Mouse (Mus musculus) forebrain, embryonic 16.5 days (tissue): ENCODE data around the gene Pgm2. TPM values are rescaled to one million over a fixed set of nuclear protein-coding genes. Genes with fewer than 3 reads are reported as not detected.

Experiments used
- ATAC-seq: fragments of 200-750 bp; cut with Nextera tagmentation; 2 replicates; pipeline ENCODE4 v1.8.0; 2017; ENCODE audit warnings: mild to moderate bottlenecking, moderate library complexity
- H3K27ac ChIP-seq: fragments of 300-500 bp; sonication (generic); 2 replicates; pipeline ENCODE4 v1.5.1; 2014; ENCODE audit warnings: low read length, control low read depth
- H3K27me3 ChIP-seq: fragments of 300-500 bp; sonication (generic); replicated peaks from 2 replicates; pipeline ENCODE4 v1.6.1; 2014; ENCODE audit warnings: low read length; ENCODE audit not compliant: control insufficient read depth, insufficient read depth
- H3K36me3 ChIP-seq: fragments of 300-500 bp; sonication (generic); 2 replicates; pipeline ENCODE4 v1.6.1; 2014; ENCODE audit not compliant: control insufficient read depth, insufficient read depth
- H3K4me1 ChIP-seq: fragments of 300-500 bp; sonication (generic); replicated peaks from 2 replicates; pipeline ENCODE4 v1.6.1; 2014; ENCODE audit warnings: low read length; ENCODE audit not compliant: control insufficient read depth, insufficient read depth
- H3K4me2 ChIP-seq: fragments of 300-500 bp; sonication (generic); 2 replicates; pipeline ENCODE4 v1.6.1; 2014; ENCODE audit warnings: mild to moderate bottlenecking, low read length, control low read depth
- H3K4me3 ChIP-seq: fragments of 300-500 bp; sonication (generic); replicated peaks from 2 replicates; pipeline ENCODE4 v1.5.1; 2014; ENCODE audit warnings: mild to moderate bottlenecking, low read length, control low read depth
- H3K9ac ChIP-seq: fragments of 300-500 bp; sonication (generic); replicated peaks from 2 replicates; pipeline ENCODE4 v1.6.1; 2014; ENCODE audit warnings: low read depth, low read length, control low read depth
- H3K9me3 ChIP-seq: fragments of 300-500 bp; sonication (generic); 2 replicates; pipeline ENCODE4 v1.6.1; 2016; ENCODE audit warnings: low read length; ENCODE audit not compliant: control insufficient read depth
- WGBS: fragments of 180-500 bp; shearing (Covaris S2); extraction: QIAGEN DNeasy Blood & Tissue Kit; methylation state at CpG from one replicate; pipeline ENCODE4 v1.1.7; 2014; 5-methylcytosine and 5-hydroxymethylcytosine counted together
- polyA plus RNA-seq: library from polyadenylated mRNA; unstranded; fragments of >200 nt; fragmentation: Nextera tagmentation; extraction: Ambion mirVana; gene quantifications from 2 replicates; pipeline ENCODE4 v1.2.1, GENCODE M21; 2015

The Pgm2 gene
- polyA plus RNA-seq, 1 experiment from 2014 or later = 23.6 TPM

DNA sequence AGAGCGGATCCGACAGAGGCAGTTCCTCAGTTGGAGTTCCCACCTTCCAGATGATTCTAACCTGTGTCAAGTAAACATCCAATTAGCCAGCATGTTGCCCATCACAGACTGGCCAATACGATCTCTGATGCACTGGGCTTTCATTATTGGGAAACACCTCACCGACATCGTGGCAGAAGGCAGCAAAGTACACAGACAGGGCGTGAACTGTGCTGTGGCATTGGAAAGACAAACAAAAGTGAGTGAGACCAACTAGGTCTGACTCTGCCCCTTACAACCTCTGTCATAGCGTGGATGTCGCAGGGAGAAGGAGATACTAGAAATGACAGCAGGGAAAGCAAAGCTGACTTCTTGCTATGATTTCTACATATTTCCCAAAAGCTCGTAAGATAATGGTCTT lies 4.0 kb upstream of the Pgm2 start:
- no peaks in the 10 kb centered on the region for H3K9me3 ChIP-seq
- H3K36me3 ChIP-seq = no peaks in the 10 kb centered on the region
- H3K27me3 ChIP-seq = no peaks in the 10 kb centered on the region
- 79% methylated on average over 9 of the region's 9 CpGs for WGBS
- no peak overlapping the region for H3K9ac ChIP-seq
- no peak overlapping the region for H3K4me2 ChIP-seq
- H3K27ac ChIP-seq = no peak overlapping the region
- no peak for ATAC-seq
- peaks cover 1% of the 10 kb centered on the region for H3K4me1 ChIP-seq
- no peak overlapping the region for H3K4me3 ChIP-seq

- Histone ChIP-seq H3K4me3 (peak overlapping the region; percentile 83), H3K4me2 (peak overlapping the region; percentile 75), H3K4me1 (peaks cover 12% of the 10 kb centered on the region), H3K27me3 (no peaks in the 10 kb centered on the region), H3K36me3 (peaks cover 6% of the 10 kb centered on the region), H3K9ac (peak overlapping the region; percentile 87), H3K9me3 (no peaks in the 10 kb centered on the region), H3K27ac (no peak overlapping the region; the same call in 1 of the 2 replicates)
- no peak for ATAC-seq
- WGBS = 2% methylated on average over 15 of the region's 15 CpGs
Observed at GRCm38 (mm10) chr5:64093349-64093871, 660 bp downstream of the Pgm2 start.

DNA sequence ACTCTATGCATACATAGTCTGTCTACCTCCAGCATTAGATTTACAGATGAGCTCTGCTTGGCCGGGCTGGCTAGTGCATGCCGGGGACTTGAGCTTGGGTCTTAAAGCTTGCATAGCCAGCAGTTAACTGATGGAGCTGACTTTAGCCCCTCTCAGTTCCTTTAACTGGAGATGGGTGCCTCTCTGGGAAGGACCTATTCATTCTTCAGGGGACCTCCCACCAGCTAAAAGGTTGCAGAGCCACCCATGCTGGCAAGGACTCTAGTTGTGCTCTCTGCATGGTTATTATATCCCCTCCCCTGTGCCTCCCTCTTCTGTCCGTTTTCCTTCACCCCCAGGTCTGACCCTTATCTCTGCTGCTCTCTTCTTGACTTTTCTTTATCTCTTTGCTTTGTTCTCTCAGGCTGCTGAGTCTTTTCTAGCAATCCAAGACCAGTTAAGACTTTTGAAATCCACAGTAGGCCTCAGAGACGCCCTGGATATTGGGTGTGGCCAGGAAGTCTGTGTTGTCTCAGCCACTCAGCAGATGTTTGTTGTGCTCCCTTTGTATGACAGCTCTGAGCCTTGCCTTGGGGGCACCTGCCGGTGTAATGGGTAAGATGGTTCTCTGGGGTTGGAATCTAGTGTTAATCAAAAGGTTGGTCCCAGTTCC lies 2.7 kb downstream of the Pgm2 start:
- WGBS = 86% methylated on average over 5 of the region's 5 CpGs
- no peak overlapping the region for H3K4me3 ChIP-seq
- no peak overlapping the region for H3K27ac ChIP-seq
- no peak overlapping the region for H3K9ac ChIP-seq
- no peaks in the 10 kb centered on the region for H3K9me3 ChIP-seq
- H3K4me2 ChIP-seq = no peak overlapping the region
- ATAC-seq = no peak
- peaks cover 12% of the 10 kb centered on the region for H3K4me1 ChIP-seq
- no peaks in the 10 kb centered on the region for H3K27me3 ChIP-seq
- H3K36me3 ChIP-seq = peaks cover 10% of the 10 kb centered on the region

DNA sequence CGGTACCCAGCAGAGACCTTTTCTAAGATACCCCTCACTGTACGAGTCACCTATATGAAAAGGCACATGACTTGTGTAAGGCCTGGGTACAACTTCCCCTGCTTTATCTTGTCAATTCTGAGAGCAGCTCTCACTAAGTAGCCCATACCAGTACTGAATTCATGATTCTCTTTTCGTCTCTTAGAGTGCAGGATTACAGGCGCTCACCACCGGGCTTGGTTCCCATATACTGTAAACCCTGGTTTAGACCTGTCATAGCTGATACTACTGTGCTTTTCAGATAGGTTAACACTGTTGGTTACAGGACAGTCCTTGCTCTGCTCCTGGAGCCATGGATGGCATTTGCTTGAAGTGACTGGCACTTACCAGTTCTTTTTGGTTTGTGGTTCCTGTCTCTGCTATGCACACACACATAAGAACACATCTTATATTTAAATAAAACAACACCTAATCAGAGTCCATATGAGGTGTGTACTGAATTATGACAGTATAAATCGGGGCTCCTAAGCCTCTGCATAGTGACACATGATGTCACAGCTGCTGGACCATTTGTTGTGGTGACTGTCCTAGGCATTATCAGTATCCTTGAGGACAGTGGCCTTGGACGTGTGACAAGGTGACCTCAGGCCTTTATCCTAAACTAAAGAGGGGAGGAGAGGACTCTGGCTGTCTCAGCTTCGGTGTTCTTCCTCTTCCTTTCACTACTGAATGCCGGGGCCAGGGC lies 9.4 kb downstream of the Pgm2 start:
- no peak overlapping the region for H3K4me2 ChIP-seq
- no peaks in the 10 kb centered on the region for H3K4me1 ChIP-seq
- H3K27ac ChIP-seq = no peak overlapping the region
- H3K9ac ChIP-seq = no peak overlapping the region
- H3K36me3 ChIP-seq = peaks cover 18% of the 10 kb centered on the region
- ATAC-seq = no peak
- no peak overlapping the region for H3K4me3 ChIP-seq
- no peaks in the 10 kb centered on the region for H3K27me3 ChIP-seq
- H3K9me3 ChIP-seq = no peaks in the 10 kb centered on the region
- 86% methylated on average over 9 of the region's 9 CpGs for WGBS

- ATAC-seq = no peak
- H3K9ac ChIP-seq = no peak overlapping the region
- H3K4me1 ChIP-seq = no peaks in the 10 kb centered on the region
- H3K27me3 ChIP-seq = no peaks in the 10 kb centered on the region
- H3K36me3 ChIP-seq = peaks cover 21% of the 10 kb centered on the region
- H3K4me3 ChIP-seq = no peak overlapping the region
- 76% methylated on average over 7 of the region's 7 CpGs for WGBS
- no peak overlapping the region for H3K4me2 ChIP-seq
- H3K9me3 ChIP-seq = no peaks in the 10 kb centered on the region
- no peak overlapping the region for H3K27ac ChIP-seq
Observed at GRCm38 (mm10) chr5:64102717-64103075, 9.9 kb downstream of the Pgm2 start.

DNA sequence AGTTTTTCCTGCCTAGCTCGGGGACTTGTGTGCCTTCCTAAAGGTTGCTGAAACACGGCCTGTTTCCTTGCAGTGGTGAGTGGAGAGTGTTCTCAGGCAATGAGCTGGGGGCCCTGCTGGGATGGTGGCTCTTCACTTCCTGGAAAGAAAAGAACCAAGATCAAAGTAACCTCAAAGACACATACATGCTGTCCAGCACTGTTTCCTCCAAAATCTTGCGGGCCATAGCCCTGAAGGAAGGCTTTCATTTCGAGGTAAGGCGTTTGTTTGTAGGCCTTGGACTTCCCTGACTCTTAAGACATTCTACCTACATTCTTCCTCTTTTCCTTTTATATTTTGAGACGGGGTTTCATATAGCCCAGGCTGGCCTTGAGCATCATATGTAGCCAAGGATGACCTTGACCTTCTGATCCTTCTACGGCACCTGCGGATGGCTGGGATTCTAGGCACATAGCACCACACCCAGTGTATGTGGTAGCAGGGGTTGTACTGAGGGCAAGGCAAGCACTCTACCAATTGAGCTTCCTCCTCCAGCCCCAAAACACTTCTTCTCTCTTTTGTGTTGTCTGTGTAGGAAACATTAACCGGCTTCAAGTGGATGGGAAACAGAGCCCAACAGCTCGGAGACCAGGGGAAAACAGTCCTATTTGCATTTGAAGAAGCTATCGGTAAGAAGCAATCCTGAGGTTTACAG lies 15.0 kb downstream of the Pgm2 start:
- no peak overlapping the region for H3K4me3 ChIP-seq
- no peak for ATAC-seq
- H3K4me1 ChIP-seq = no peaks in the 10 kb centered on the region
- H3K27ac ChIP-seq = no peak overlapping the region
- H3K27me3 ChIP-seq = no peaks in the 10 kb centered on the region
- no peaks in the 10 kb centered on the region for H3K9me3 ChIP-seq
- no peak overlapping the region for H3K9ac ChIP-seq
- 88% methylated on average over 11 of the region's 11 CpGs for WGBS
- H3K4me2 ChIP-seq = no peak overlapping the region
- peaks cover 27% of the 10 kb centered on the region for H3K36me3 ChIP-seq

GRCm38 (mm10) chr5:64109217-64109616 lies 16.5 kb downstream of the Pgm2 start:
- no peaks in the 10 kb centered on the region for H3K27me3 ChIP-seq
- no peak overlapping the region for H3K4me2 ChIP-seq
- WGBS = 55% methylated on average over 3 of the region's 3 CpGs
- no peak overlapping the region for H3K27ac ChIP-seq
- peaks cover 36% of the 10 kb centered on the region for H3K36me3 ChIP-seq
- no peaks in the 10 kb centered on the region for H3K9me3 ChIP-seq
- ATAC-seq = 0 out of 2 replicates have a peak, but pooled peaks have one; percentile 55
- H3K4me1 ChIP-seq = no peaks in the 10 kb centered on the region
- H3K4me3 ChIP-seq = no peak overlapping the region
- no peak overlapping the region for H3K9ac ChIP-seq

- H3K4me1 ChIP-seq = no peaks in the 10 kb centered on the region
- H3K4me3 ChIP-seq = no peak overlapping the region
- no peaks in the 10 kb centered on the region for H3K27me3 ChIP-seq
- H3K9ac ChIP-seq = no peak overlapping the region
- peaks cover 11% of the 10 kb centered on the region for H3K9me3 ChIP-seq
- ATAC-seq = no peak
- no peak overlapping the region for H3K4me2 ChIP-seq
- 96% methylated on average over 3 of the region's 3 CpGs for WGBS
- no peak overlapping the region for H3K27ac ChIP-seq
- peaks cover 52% of the 10 kb centered on the region for H3K36me3 ChIP-seq
Observed at GRCm38 (mm10) chr5:64112360-64112759, 19.6 kb downstream of the Pgm2 start.

DNA sequence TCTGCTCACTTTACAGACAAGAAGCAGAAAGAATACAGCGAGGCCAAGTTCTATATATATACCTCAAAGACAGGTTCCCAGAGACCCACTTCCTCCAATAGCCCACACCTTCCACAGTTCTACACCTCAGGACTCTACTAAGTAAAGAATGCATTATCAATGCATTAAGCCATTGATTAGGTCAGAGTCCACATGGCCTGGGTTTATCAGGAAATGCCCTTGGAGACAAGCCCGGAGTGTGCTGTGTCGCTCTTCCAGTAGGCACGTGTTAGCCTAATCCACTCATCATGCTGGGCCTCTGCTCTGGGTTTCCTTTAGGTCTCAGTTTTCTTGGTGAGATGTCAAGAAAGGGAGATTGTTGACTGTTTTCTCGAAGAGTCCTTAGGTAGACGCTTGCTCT lies 21.5 kb downstream of the Pgm2 start:
- no peak overlapping the region for H3K27ac ChIP-seq
- H3K36me3 ChIP-seq = peaks cover 45% of the 10 kb centered on the region
- no peaks in the 10 kb centered on the region for H3K4me1 ChIP-seq
- no peak overlapping the region for H3K4me2 ChIP-seq
- H3K27me3 ChIP-seq = no peaks in the 10 kb centered on the region
- 95% methylated on average over 6 of the region's 6 CpGs for WGBS
- H3K4me3 ChIP-seq = no peak overlapping the region
- no peak overlapping the region for H3K9ac ChIP-seq
- no peak for ATAC-seq
- peaks cover 11% of the 10 kb centered on the region for H3K9me3 ChIP-seq
